Mouse (Mus musculus) lung, embryonic 14.5 days (tissue): ENCODE measurements around the gene C2cd6. TPM values are rescaled to one million over a fixed set of nuclear protein-coding genes. Genes with fewer than 3 reads are reported as not detected.

Source experiments
- ATAC-seq: fragments of 200-750 bp; cut with Nextera tagmentation; 2 replicates; pipeline ENCODE4 v1.8.0; 2017; ENCODE audit warnings: mild to moderate bottlenecking, moderate TSS enrichment, moderate library complexity; ENCODE audit not compliant: insufficient read depth
- DNase-seq: peaks from one replicate; pipeline ENCODE4 v3.0.0-alpha.2; 2015
- H3K27ac ChIP-seq: fragments of 300-500 bp; sonication (generic); 2 replicates; pipeline ENCODE4 v1.5.1; 2014; ENCODE audit warnings: low read depth, mild to moderate bottlenecking, moderate library complexity
- H3K27me3 ChIP-seq: fragments of 300-500 bp; sonication (generic); 2 replicates; pipeline ENCODE4 v1.6.1; 2014; ENCODE audit warnings: low read length, control low read depth; ENCODE audit not compliant: insufficient read depth
- H3K36me3 ChIP-seq: fragments of 300-500 bp; sonication (generic); 2 replicates; pipeline ENCODE4 v1.6.1; 2014; ENCODE audit warnings: control low read depth; ENCODE audit not compliant: insufficient read depth
- H3K4me1 ChIP-seq: fragments of 300-500 bp; sonication (generic); 2 replicates; pipeline ENCODE4 v1.6.1; 2014; ENCODE audit warnings: antibody characterized with exemption, control low read depth; ENCODE audit not compliant: insufficient read depth
- H3K4me2 ChIP-seq: fragments of 300-500 bp; sonication (generic); 2 replicates; pipeline ENCODE4 v1.6.1; 2014; ENCODE audit warnings: mild to moderate bottlenecking
- H3K4me3 ChIP-seq: fragments of 300-500 bp; sonication (generic); 2 replicates; pipeline ENCODE4 v1.5.1; 2014; ENCODE audit warnings: low read depth, low read length
- H3K9ac ChIP-seq: fragments of 300-500 bp; sonication (generic); 2 replicates; pipeline ENCODE4 v1.6.1; 2014
- H3K9me3 ChIP-seq: fragments of 300-500 bp; sonication (generic); 2 replicates; pipeline ENCODE4 v1.6.1; 2016; ENCODE audit warnings: low read depth, low read length, control low read depth
- CTCF ChIP-seq: IDR thresholded peaks from 2 replicates; pipeline ENCODE4 v1.5.1; 2016; ENCODE audit warnings: antibody characterized with exemption, low read depth
- WGBS: fragments of 180-500 bp; shearing (Covaris S2); extraction: QIAGEN DNeasy Blood & Tissue Kit; methylation state at CpG from one replicate; pipeline ENCODE4 v1.1.7; 2014; 5-methylcytosine and 5-hydroxymethylcytosine counted together
- polyA plus RNA-seq: library from polyadenylated mRNA; unstranded; fragments of >200 nt; fragmentation: Nextera tagmentation; extraction: Ambion mirVana; gene quantifications from 2 replicates; pipeline ENCODE4 v1.2.1, GENCODE M21; 2014

Gene C2cd6
- polyA plus RNA-seq, 1 experiment from 2014 or later, result not detected

GRCm38 (mm10) chr1:59102071-59102470 is 7.4 kb upstream of the C2cd6 start:
- no peak overlapping the region for H3K4me3 ChIP-seq
- no peaks in the 10 kb centered on the region for H3K27me3 ChIP-seq
- no peak overlapping the region for H3K4me2 ChIP-seq
- TF ChIP-seq CTCF, result no peak
- H3K9me3 ChIP-seq, result no peaks in the 10 kb centered on the region
- no peak overlapping the region for H3K27ac ChIP-seq
- no peaks in the 10 kb centered on the region for H3K4me1 ChIP-seq
- WGBS, result 88% methylated on average over 6 of the region's 6 CpGs
- H3K9ac ChIP-seq, result no peak overlapping the region
- peaks cover 34% of the 10 kb centered on the region for H3K36me3 ChIP-seq
- ATAC-seq, result no peak
- DNase-seq, result no peak

- no peaks in the 10 kb centered on the region for H3K4me1 ChIP-seq
- H3K4me3 ChIP-seq, result no peak overlapping the region
- TF ChIP-seq CTCF, result no peak
- no peak overlapping the region for H3K4me2 ChIP-seq
- ATAC-seq (no peak), DNase-seq (no peak)
- H3K36me3 ChIP-seq, result peaks cover 27% of the 10 kb centered on the region
- no peaks in the 10 kb centered on the region for H3K27me3 ChIP-seq
- no peaks in the 10 kb centered on the region for H3K9me3 ChIP-seq
- H3K27ac ChIP-seq, result no peak overlapping the region
- H3K9ac ChIP-seq, result no peak overlapping the region
- 83% methylated on average over 5 of the region's 5 CpGs for WGBS
Observed at GRCm38 (mm10) chr1:59101020-59101419, 6.3 kb upstream of the C2cd6 start.

DNA sequence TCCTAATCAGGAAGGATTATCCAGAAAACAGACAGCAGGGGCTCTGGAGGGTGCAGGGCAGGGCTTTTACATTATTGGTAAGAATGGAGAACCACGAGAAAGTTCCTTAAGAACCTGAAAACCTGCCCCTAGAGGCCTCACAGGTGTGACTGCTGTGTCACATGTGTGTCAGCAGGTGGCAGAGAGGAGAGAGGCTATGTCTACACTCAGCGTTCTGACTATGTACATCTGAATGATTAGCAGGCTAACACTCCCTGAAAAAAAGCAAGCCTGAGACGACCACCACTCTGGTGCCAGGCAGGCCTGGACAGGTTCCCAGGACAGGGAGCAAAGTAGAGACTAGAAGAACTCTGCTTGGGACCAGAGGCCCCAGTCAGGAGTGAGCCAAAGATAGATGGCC is 23.8 kb downstream of the C2cd6 start:
- H3K36me3 ChIP-seq, result no peaks in the 10 kb centered on the region
- no peak overlapping the region for H3K27ac ChIP-seq
- H3K9me3 ChIP-seq, result no peaks in the 10 kb centered on the region
- peak; percentile 7 for DNase-seq
- H3K9ac ChIP-seq, result no peak overlapping the region
- peak; percentile 52 for TF ChIP-seq CTCF
- H3K4me1 ChIP-seq, result no peaks in the 10 kb centered on the region
- H3K4me3 ChIP-seq, result no peak overlapping the region
- H3K27me3 ChIP-seq, result no peaks in the 10 kb centered on the region
- no peak for ATAC-seq
- no peak overlapping the region for H3K4me2 ChIP-seq
- WGBS, result 18% methylated on average over 3 of the region's 3 CpGs

DNA sequence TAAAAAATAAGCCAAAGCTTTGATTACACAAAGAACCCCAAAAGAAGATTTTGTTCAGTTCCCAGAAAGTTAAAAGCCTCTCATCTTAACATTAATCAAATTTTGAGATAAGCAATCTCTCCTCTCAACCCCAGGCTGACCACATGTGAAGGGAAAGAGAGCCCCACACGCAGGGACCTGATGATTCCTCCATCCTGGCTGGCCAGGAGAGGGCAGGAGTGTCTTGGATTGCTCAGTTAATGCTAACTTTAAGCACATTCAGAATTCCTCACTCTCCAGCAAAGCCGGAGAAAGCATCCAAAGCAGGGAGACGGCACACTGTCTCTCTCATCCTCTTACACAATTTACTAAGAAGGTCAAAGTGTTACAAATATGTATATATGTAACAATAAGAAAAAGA is 26.7 kb downstream of the C2cd6 start:
- no peak for ATAC-seq
- H3K27ac ChIP-seq, result no peak overlapping the region
- H3K4me2 ChIP-seq, result no peak overlapping the region
- H3K4me3 ChIP-seq, result no peak overlapping the region
- WGBS, result 2% methylated on average over 3 of the region's 3 CpGs
- peak; percentile 81 for DNase-seq
- H3K4me1 ChIP-seq, result no peaks in the 10 kb centered on the region
- H3K36me3 ChIP-seq, result no peaks in the 10 kb centered on the region
- H3K27me3 ChIP-seq, result no peaks in the 10 kb centered on the region
- no peaks in the 10 kb centered on the region for H3K9me3 ChIP-seq
- peak; percentile 75 for TF ChIP-seq CTCF
- H3K9ac ChIP-seq, result no peak overlapping the region

DNA sequence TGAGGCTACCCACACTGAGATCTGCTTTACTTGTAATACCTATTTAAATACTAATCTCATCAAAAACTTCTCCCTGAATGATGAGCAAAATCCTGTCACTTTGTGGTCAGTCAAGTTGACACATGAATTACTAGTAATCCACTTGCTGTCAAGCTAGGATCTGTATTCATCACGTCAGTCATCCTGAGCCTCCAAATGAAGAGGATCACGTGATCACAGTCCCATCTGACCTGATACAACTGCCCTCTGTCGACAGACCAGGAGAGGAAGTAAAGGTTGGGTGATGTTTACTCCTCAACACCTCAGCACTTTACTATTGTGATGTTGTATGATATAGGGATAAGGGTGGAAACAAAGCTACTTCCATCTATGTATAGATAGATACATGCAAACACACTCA is 31.0 kb downstream of the C2cd6 start:
- Histone ChIP-seq H3K4me2 (no peak overlapping the region), H3K9ac (no peak overlapping the region), H3K27ac (no peak overlapping the region), H3K9me3 (no peaks in the 10 kb centered on the region), H3K4me1 (no peaks in the 10 kb centered on the region), H3K4me3 (no peak overlapping the region), H3K36me3 (no peaks in the 10 kb centered on the region), H3K27me3 (no peaks in the 10 kb centered on the region)
- no peak for TF ChIP-seq CTCF
- DNase-seq, result no peak
- ATAC-seq, result no peak
- 59% methylated on average over 3 of the region's 3 CpGs for WGBS

- no peak for TF ChIP-seq CTCF
- no peak for ATAC-seq
- WGBS, result 53% methylated on average over 2 of the region's 2 CpGs
- Histone ChIP-seq H3K4me2 (no peak overlapping the region), H3K36me3 (no peaks in the 10 kb centered on the region), H3K9me3 (no peaks in the 10 kb centered on the region), H3K9ac (no peak overlapping the region), H3K4me3 (no peak overlapping the region), H3K4me1 (no peaks in the 10 kb centered on the region), H3K27me3 (no peaks in the 10 kb centered on the region), H3K27ac (no peak overlapping the region)
- no peak for DNase-seq
Observed at GRCm38 (mm10) chr1:59056955-59057354, 37.7 kb downstream of the C2cd6 start.

DNA sequence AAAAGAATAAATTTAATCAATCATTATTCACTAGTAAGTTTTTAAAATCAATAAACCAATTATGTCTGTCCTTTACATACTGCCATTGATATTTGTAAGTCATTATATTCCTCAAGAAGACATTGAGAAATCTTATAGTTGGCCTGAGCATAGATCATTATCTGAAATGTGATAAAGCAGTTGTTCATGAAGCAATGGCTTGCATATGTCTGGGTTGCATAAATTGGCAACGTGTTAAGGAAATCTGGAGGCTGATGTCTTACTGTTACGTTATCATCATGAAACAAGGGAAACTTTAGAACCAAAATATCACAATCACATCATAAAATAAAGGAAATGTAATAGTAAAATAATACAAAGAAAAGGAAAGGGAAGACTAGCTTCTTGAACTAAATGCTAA is 43.4 kb downstream of the C2cd6 start:
- ATAC-seq (no peak), DNase-seq (no peak)
- no peaks in the 10 kb centered on the region for H3K4me1 ChIP-seq
- no peaks in the 10 kb centered on the region for H3K27me3 ChIP-seq
- no peaks in the 10 kb centered on the region for H3K9me3 ChIP-seq
- no peak overlapping the region for H3K4me2 ChIP-seq
- no peak overlapping the region for H3K9ac ChIP-seq
- no peak overlapping the region for H3K27ac ChIP-seq
- H3K36me3 ChIP-seq, result no peaks in the 10 kb centered on the region
- WGBS, result 45% methylated on average over 2 of the region's 2 CpGs
- no peak for TF ChIP-seq CTCF
- no peak overlapping the region for H3K4me3 ChIP-seq

DNA sequence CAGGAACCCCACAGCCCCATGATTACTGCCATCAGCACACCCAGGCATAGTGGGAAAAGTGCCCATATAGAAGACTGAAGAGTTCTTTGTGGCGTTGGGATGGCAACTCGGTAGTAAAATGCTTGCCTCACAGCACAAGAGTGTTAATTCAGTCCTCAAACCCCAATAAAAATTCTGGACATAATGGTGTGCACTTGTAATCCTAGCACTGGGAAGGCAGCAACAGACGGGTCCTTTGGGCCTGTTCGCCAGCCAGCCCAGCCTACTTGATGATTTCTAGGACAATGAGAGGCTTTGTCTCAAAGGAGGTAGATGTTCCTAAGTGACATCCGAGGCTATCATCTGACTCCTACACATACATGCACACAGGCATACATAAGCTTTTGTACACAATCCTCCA is 57.0 kb downstream of the C2cd6 start:
- 81% methylated on average over 5 of the region's 5 CpGs for WGBS
- ATAC-seq (no peak), DNase-seq (no peak)
- Histone ChIP-seq H3K9me3 (no peaks in the 10 kb centered on the region), H3K9ac (no peak overlapping the region), H3K27me3 (no peaks in the 10 kb centered on the region), H3K27ac (no peak overlapping the region), H3K36me3 (no peaks in the 10 kb centered on the region), H3K4me1 (no peaks in the 10 kb centered on the region), H3K4me2 (no peak overlapping the region), H3K4me3 (no peak overlapping the region)
- TF ChIP-seq CTCF, result no peak
